Mouse (Mus musculus): ENCODE data around the gene Ubac2.

Gene Ubac2

DNA sequence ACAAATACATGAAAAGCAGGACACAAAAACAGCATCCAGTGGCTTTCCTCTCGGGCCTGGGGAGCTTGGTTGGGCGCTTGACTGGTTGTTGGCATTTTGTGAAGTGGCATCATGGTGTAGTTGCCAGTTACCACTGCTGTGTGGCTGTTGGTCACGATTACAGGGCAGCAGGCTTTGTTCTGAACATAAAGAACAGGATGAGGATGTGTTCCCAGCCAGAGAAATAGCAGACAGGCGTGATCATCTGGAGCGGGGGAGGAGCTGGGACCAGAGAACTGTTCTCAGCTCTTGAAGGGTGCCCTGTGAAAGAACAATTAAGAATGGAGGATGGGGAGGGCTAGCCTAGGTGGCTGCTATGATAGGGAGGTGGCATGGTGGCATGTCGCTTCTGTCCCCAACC is 48.5 kb downstream of the Ubac2 start:
- DNase-seq (ENCODE audit: low read depth) = no peak

- no peak for DNase-seq (ENCODE audit: low read depth)
Measured at GRCm38 (mm10) chr14:121927451-121927850, 49.0 kb downstream of the Ubac2 start.

DNA sequence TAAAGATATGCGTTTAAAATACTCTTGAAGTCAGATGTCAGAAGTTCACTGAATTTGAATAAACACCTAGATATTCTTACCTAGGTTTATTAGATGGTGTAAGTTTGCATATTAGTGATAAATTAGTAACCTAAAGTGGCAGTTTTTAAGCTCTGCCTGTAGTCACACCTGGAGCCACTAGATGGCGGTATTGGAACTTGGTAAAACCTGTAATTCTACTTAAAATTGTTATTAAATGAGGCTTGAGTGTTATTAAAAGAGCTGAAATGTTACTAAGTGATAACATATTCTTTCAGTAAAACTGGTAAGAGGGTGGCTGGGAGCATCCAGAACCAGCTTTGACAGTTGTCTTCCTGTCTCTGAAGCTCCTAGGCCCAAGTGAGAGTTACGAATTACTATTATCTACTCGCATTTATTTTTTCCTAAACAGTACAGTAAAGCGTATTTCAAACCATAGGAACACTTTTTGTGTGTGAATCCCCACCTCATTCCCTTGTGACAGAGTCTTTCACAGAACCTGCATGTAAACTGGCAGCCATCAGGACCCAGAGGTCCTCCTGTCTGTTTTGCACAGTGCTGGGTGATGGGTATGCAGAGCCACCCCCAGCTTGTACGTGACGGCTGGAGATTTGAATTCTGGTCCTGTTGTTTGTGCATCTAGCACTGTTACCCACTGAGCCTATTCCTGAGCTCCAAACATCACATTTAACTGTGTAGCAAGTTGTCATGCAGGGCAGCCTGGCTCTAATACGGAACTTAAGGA is 50.1 kb downstream of the Ubac2 start:
- no peak for DNase-seq (ENCODE audit: low read depth)

DNA sequence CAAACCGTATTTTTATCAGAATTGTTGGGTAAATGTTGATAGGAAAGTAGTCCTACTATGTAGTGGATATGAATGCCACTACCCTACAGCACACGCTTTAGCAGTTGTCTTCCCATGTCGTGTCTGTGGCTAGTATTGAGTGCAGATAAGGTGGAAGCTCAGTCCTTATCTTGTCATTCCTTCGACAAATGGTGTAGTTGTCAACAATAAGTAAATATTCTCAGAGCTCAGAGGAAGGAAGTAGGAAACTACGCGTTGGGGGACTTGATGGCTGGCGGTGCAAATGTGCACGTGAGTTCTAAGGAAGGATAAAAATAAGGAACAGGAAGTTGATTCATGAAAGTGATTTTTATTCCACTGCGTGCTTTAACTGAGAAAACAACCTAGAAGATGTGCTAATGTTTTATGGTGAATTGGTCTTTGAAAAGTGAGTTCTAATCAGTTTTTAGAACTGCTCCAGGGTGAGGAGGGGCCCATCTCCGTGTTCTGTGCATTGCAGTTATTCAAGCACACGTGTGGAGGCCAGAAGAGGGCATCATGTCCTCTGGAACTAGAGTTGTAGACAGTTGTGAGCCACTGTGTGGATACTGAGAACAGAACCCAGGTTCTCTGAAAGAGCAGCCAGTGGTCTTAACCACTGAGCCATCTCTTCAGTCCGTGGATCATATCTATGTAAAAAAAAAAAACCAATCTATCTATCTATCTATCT is 51.0 kb downstream of the Ubac2 start:
- no peak for DNase-seq (ENCODE audit: low read depth)

DNA sequence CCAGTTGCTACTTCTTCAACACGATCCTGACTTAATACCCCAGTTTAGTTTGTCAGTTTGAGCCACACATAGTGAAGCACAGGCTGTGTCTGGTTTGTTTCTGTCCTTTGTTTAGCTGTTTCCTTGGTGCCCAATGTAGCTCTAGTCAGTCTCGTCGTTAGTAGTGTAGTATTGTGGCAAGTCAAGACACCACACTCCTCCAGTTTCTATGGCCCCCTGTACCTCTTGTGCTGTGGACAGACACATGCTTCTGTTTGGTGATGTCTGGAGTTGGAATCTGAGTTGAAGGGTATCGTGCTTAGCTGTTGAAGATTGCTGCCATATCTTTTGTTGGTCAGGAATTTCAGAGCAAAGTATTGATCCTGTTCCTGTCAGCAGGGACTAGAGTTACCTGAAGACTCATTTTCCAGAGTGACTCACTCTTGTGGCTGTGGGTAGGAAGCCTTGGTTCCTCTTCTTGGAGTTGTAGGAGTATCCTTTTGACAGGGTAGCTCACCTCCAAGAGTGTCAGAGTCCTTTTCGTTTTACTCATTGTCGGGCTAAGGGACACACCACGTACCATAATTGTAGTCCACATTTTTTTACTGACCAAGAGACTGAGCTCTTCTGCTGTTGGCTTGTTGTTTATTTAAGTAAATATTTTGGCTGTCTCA is 52.4 kb downstream of the Ubac2 start:
- DNase-seq (ENCODE audit: low read depth) = no peak

GRCm38 (mm10) chr14:121931594-121931993 is 53.2 kb downstream of the Ubac2 start:
- no peak for DNase-seq (ENCODE audit: low read depth)

- DNase-seq (ENCODE audit: low read depth) = no peak
Measured at GRCm38 (mm10) chr14:121932180-121932579, 53.8 kb downstream of the Ubac2 start.

GRCm38 (mm10) chr14:121933906-121934596 is 55.6 kb downstream of the Ubac2 start:
- no peak for DNase-seq (ENCODE audit: low read depth)

DNA sequence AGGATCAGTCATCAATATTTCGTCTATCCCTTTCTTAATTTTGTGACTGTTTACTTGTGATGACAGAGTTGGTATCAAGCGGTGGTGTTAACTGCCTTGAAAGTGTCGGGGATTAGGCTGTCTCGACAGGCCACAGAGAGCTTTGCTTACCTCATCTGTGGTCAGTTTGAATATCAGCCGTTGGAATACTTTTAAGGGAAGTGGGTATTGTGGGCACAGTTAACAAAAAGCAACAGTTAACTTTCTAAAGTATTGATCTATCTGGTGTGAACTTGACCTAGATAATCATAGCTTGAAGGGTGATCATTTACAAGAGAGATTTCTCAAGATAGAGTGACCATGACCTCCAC is 56.2 kb downstream of the Ubac2 start:
- DNase-seq (ENCODE audit: low read depth) = no peak

- DNase-seq (ENCODE audit: low read depth) = no peak
Measured at GRCm38 (mm10) chr14:121936356-121936755, 57.9 kb downstream of the Ubac2 start.

DNA sequence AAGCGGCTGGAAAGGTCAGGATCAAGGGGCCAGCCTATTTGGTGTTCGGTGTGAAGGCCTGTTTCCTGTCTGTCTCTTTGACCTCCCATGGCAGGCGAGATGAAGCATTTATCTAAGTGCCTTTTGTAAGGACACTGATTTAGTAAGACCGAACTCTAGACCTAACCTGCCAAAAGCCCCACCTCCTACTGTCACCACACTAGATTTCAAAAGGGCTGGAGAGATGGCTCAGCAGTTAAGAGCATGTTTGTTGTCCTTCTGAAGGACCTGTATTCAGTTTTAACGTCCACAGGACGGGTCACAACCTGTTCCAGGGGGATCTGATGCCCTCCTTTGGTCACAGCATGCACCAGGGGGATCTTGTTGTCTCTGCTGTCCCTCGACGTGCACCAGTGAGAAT is 58.4 kb downstream of the Ubac2 start:
- no peak for DNase-seq (ENCODE audit: low read depth)

DNA sequence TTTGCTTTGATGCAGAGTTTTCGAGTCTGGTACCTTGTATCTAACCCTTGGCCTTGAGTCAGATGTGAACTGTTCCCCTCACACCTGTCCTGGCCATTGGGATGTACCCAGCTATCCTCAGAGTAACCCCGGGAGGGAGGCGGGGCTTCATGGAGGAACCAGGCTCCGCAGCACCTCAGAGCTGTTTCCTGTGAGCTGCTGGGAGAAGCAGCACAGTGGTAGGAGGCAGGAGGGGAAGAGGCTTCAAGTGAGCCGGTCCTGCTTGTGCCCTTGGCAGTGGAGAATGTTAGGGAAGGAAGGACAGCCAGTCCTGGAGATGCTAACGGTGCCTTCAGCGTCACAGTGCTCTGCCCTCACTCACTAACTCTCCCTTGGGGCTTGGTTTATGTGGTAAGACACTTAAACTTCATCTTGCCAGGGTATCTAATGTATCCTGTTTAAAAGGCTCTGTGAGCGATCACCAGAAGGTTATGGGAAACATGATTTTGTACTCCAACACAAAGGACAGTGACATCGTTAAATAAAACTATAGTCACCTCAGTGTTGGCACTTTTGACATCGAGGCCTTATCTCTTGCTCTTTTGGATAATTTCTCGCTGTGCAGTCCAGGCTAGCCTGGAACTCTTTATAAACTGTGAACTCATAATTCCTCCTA is 59.3 kb downstream of the Ubac2 start:
- DNase-seq (ENCODE audit: low read depth) = no peak

DNA sequence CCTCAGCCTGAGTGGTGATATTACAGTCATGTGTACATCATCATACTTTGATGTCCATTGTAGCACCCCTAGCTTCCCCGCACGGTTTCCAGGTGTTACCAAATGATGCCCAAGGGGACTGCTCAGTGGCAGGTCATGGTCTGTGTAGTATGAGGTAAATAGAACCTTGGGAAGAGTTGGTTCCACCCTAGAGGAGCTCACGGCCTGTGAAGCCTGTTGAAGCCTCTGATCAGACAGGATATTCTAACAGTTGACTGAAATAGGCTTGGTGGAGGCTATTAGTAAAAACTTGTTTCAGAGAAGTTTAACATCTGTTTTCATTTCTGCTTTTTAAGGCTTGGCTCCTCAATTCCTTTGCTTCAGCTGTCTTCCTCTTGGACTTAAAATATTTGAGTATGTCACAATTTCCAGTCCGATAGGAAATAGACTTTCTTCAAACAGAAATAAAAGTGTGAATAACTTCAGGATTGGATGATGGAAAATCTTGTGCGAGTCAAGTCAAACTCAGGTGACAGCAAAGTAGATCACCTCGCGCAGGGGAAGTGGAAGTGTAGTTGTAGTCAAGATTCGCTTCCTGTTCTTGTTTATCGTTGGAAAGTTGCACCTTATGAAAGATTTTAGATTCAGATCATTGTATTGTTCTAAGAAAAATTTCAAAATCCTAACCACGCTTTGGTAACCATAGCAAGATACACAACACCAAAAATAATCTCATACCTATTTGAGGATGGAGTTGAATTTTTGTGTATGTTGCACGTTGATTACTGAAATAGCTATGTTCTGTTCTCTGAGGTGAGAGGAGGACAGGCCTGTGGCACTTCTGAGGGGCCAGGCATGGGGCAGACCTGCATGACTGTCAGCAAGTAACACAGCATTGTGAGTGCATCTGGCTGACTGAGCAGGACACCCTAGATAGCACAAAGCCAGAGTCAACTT is 60.1 kb downstream of the Ubac2 start:
- no peak for DNase-seq (ENCODE audit: low read depth)

DNA sequence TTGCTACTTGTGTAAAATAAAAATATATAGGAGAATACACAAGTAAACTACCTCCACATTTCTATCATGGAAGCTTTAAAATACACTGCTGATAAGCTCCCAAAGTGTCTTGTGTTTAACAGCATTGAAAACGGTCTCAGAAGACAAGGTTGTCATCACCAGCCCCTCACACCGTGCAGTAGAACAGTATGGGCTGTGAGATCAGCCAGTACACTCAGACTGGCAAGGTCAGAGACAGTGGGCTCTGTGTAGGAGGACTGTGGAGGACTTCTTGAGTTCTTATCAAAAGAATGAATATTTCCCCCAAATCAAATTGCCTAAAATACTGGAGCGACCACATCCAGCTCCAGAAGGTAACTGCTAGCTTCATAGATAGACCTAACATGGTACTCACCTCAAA is 61.2 kb downstream of the Ubac2 start:
- no peak for DNase-seq (ENCODE audit: low read depth)

- no peak for DNase-seq (ENCODE audit: low read depth)
Measured at GRCm38 (mm10) chr14:121946131-121946530, 67.7 kb downstream of the Ubac2 start.

DNA sequence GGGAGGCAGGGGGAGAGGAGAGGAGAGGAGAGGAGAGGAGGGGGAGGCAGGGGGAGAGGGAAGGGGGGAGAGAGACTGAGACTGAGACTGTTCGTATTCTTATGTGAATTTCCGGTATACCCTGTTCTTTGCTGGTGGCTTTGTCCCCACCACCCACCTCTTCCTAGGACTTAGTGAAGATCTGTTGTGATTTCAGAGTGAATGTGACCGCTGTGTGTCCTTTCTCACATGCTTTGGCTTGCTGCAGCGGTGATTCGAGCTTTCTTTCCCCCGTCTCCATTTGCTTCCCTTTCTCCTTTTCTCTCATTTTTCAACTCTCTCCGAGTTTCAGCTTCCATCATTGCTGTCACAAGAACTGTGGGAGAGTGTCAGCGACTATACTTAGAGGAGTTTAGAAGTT is 68.3 kb downstream of the Ubac2 start:
- no peak for DNase-seq (ENCODE audit: low read depth)

DNA sequence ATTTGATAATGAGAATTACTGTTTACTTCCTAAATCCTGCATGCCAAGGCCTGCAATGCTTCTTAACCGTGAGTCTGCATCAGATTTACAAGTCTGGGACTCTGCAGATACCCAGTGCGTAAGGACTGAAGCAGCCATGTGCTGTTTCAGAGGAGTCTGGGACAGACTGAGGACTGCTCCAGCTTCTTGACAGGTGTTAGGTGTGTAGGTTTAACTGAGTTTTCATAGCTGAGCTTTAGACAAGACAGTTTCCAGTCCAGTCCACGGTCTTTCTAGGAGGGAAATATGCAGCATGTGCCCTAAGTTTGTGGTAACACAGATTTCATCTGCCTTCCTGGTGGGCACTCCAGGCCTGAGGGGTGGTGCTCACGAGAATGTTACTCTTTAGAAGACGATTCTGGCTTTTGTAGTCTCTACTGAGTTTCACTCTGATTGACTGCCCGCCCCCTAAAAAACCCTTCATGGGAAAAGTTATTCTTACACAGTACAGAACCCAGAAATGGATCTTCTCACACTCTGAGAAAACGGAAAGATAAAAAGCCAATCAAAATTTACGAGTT is 68.9 kb downstream of the Ubac2 start:
- no peak for DNase-seq (ENCODE audit: low read depth)

GRCm38 (mm10) chr14:121947966-121948365 is 69.5 kb downstream of the Ubac2 start:
- DNase-seq (ENCODE audit: low read depth) = no peak

GRCm38 (mm10) chr14:121949436-121949835 is 71.0 kb downstream of the Ubac2 start:
- DNase-seq (ENCODE audit: low read depth) = no peak

DNA sequence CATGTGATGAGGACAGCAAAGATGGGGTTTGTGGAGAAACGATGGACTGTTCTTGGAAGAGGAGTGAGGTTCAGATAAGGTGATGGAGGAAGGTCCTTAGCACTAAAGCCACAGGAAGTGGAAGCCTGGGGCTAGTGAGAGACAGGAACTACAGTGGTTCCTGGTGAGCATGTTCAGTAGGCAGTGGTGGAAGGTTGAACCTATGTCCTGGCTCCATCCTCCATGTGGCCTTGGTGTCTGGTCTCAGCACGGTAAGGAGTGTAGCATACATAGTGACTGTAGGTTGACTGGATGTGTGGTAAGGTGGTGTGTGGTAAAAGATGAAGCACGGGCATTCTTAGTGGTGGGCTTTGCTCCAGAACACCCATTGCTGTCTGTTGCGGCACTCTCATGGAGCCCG is 71.5 kb downstream of the Ubac2 start:
- DNase-seq (ENCODE audit: low read depth) = no peak
